Mouse (Mus musculus): ENCODE measurements around the gene Sumf1. TPM values are rescaled to one million over a fixed set of nuclear protein-coding genes. Genes with fewer than 3 reads are reported as not detected.

Sumf1 gene
- polyA plus RNA-seq, 1 experiment from 2014 or later, result 15.4 TPM

GRCm38 (mm10) chr6:108225027-108225426, 39.6 kb upstream of the Sumf1 start:
- no peak overlapping the region for H3K9ac ChIP-seq (ENCODE audit: low read length)
- no peaks in the 10 kb centered on the region for H3K36me3 ChIP-seq (ENCODE audit: control insufficient read depth, insufficient read depth, low read length)
- no peak for ATAC-seq (ENCODE audit: low FRiP score)
- no peak overlapping the region for H3K27ac ChIP-seq (ENCODE audit: low read depth, low read length)
- no peak overlapping the region for H3K4me2 ChIP-seq
- DNase-seq (ENCODE audit: low spot score, missing footprints), result no peak
- H3K9me3 ChIP-seq (ENCODE audit: control insufficient read depth, low read length), result no peaks in the 10 kb centered on the region
- H3K4me3 ChIP-seq (ENCODE audit: low read depth, low read length), result no peak overlapping the region
- no peaks in the 10 kb centered on the region for H3K27me3 ChIP-seq (ENCODE audit: control insufficient read depth, insufficient read depth, low read length)
- H3K4me1 ChIP-seq (ENCODE audit: control insufficient read depth, insufficient read depth, low read length), result no peaks in the 10 kb centered on the region
- 89% methylated on average over 2 of the region's 2 CpGs for WGBS

GRCm38 (mm10) chr6:108224361-108224760, 39.0 kb upstream of the Sumf1 start:
- no peaks in the 10 kb centered on the region for H3K27me3 ChIP-seq (ENCODE audit: control insufficient read depth, insufficient read depth, low read length)
- peak; percentile 64 for DNase-seq (ENCODE audit: low spot score, missing footprints)
- H3K36me3 ChIP-seq (ENCODE audit: control insufficient read depth, insufficient read depth, low read length), result no peaks in the 10 kb centered on the region
- no peak overlapping the region for H3K4me3 ChIP-seq (ENCODE audit: low read depth, low read length)
- WGBS, result 96% methylated on average over 4 of the region's 4 CpGs
- no peaks in the 10 kb centered on the region for H3K9me3 ChIP-seq (ENCODE audit: control insufficient read depth, low read length)
- no peak for ATAC-seq (ENCODE audit: low FRiP score)
- H3K4me1 ChIP-seq (ENCODE audit: control insufficient read depth, insufficient read depth, low read length), result no peaks in the 10 kb centered on the region
- H3K4me2 ChIP-seq, result no peak overlapping the region
- no peak overlapping the region for H3K27ac ChIP-seq (ENCODE audit: low read depth, low read length)
- H3K9ac ChIP-seq (ENCODE audit: low read length), result no peak overlapping the region

GRCm38 (mm10) chr6:108222875-108223274, 37.5 kb upstream of the Sumf1 start:
- Histone ChIP-seq H3K27ac (ENCODE audit: low read depth, low read length) (no peak overlapping the region), H3K27me3 (ENCODE audit: control insufficient read depth, insufficient read depth, low read length) (no peaks in the 10 kb centered on the region), H3K4me2 (no peak overlapping the region), H3K4me3 (ENCODE audit: low read depth, low read length) (no peak overlapping the region), H3K4me1 (ENCODE audit: control insufficient read depth, insufficient read depth, low read length) (no peaks in the 10 kb centered on the region), H3K36me3 (ENCODE audit: control insufficient read depth, insufficient read depth, low read length) (no peaks in the 10 kb centered on the region), H3K9ac (ENCODE audit: low read length) (no peak overlapping the region), H3K9me3 (ENCODE audit: control insufficient read depth, low read length) (no peaks in the 10 kb centered on the region)
- DNase-seq (ENCODE audit: low spot score, missing footprints) (peak; percentile 53), ATAC-seq (ENCODE audit: low FRiP score) (no peak)
- WGBS, result 88% methylated on average over 5 of the region's 5 CpGs

- H3K36me3 ChIP-seq (ENCODE audit: control insufficient read depth, insufficient read depth, low read length), result no peaks in the 10 kb centered on the region
- no peak overlapping the region for H3K9ac ChIP-seq (ENCODE audit: low read length)
- ATAC-seq (ENCODE audit: low FRiP score) (no peak), DNase-seq (ENCODE audit: low spot score, missing footprints) (no peak)
- H3K27me3 ChIP-seq (ENCODE audit: control insufficient read depth, insufficient read depth, low read length), result no peaks in the 10 kb centered on the region
- no peak overlapping the region for H3K4me2 ChIP-seq
- no peak overlapping the region for H3K27ac ChIP-seq (ENCODE audit: low read depth, low read length)
- 71% methylated on average over 5 of the region's 5 CpGs for WGBS
- no peak overlapping the region for H3K4me3 ChIP-seq (ENCODE audit: low read depth, low read length)
- no peaks in the 10 kb centered on the region for H3K9me3 ChIP-seq (ENCODE audit: control insufficient read depth, low read length)
- H3K4me1 ChIP-seq (ENCODE audit: control insufficient read depth, insufficient read depth, low read length), result no peaks in the 10 kb centered on the region
Measured at GRCm38 (mm10) chr6:108222435-108222834, 37.1 kb upstream of the Sumf1 start.

GRCm38 (mm10) chr6:108217987-108218386, 32.6 kb upstream of the Sumf1 start:
- WGBS, result 72% methylated on average over 3 of the region's 3 CpGs
- H3K27me3 ChIP-seq (ENCODE audit: control insufficient read depth, insufficient read depth, low read length), result no peaks in the 10 kb centered on the region; the same call in 1 of the 2 replicates
- no peak overlapping the region for H3K9ac ChIP-seq (ENCODE audit: low read length)
- H3K4me1 ChIP-seq (ENCODE audit: control insufficient read depth, insufficient read depth, low read length), result peaks cover 8% of the 10 kb centered on the region; the same call in 1 of the 2 replicates
- H3K9me3 ChIP-seq (ENCODE audit: control insufficient read depth, low read length), result no peaks in the 10 kb centered on the region
- ATAC-seq (ENCODE audit: low FRiP score) (no peak), DNase-seq (ENCODE audit: low spot score, missing footprints) (no peak)
- H3K27ac ChIP-seq (ENCODE audit: low read depth, low read length), result no peak overlapping the region
- no peak overlapping the region for H3K4me3 ChIP-seq (ENCODE audit: low read depth, low read length)
- H3K36me3 ChIP-seq (ENCODE audit: control insufficient read depth, insufficient read depth, low read length), result no peaks in the 10 kb centered on the region
- H3K4me2 ChIP-seq, result no peak overlapping the region

- Histone ChIP-seq H3K9ac (ENCODE audit: low read length) (no peak overlapping the region), H3K27ac (ENCODE audit: low read depth, low read length) (no peak overlapping the region), H3K36me3 (ENCODE audit: control insufficient read depth, insufficient read depth, low read length) (no peaks in the 10 kb centered on the region), H3K4me2 (no peak overlapping the region), H3K4me1 (ENCODE audit: control insufficient read depth, insufficient read depth, low read length) (peaks cover 10% of the 10 kb centered on the region; the same call in 1 of the 2 replicates), H3K9me3 (ENCODE audit: control insufficient read depth, low read length) (no peaks in the 10 kb centered on the region), H3K4me3 (ENCODE audit: low read depth, low read length) (no peak overlapping the region), H3K27me3 (ENCODE audit: control insufficient read depth, insufficient read depth, low read length) (no peaks in the 10 kb centered on the region; the same call in 1 of the 2 replicates)
- 90% methylated on average over 8 of the region's 8 CpGs for WGBS
- ATAC-seq (ENCODE audit: low FRiP score), result no peak
- no peak for DNase-seq (ENCODE audit: low spot score, missing footprints)
Measured at GRCm38 (mm10) chr6:108216832-108217231, 31.4 kb upstream of the Sumf1 start.

- H3K4me1 ChIP-seq (ENCODE audit: control insufficient read depth, insufficient read depth, low read length), result peaks cover 11% of the 10 kb centered on the region; the same call in 1 of the 2 replicates
- no peaks in the 10 kb centered on the region; the same call in 1 of the 2 replicates for H3K27me3 ChIP-seq (ENCODE audit: control insufficient read depth, insufficient read depth, low read length)
- DNase-seq (ENCODE audit: low spot score, missing footprints), result no peak
- ATAC-seq (ENCODE audit: low FRiP score), result no peak
- H3K4me3 ChIP-seq (ENCODE audit: low read depth, low read length), result no peak overlapping the region
- no peaks in the 10 kb centered on the region for H3K36me3 ChIP-seq (ENCODE audit: control insufficient read depth, insufficient read depth, low read length)
- no peak overlapping the region for H3K9ac ChIP-seq (ENCODE audit: low read length)
- no peak overlapping the region for H3K27ac ChIP-seq (ENCODE audit: low read depth, low read length)
- WGBS, result 72% methylated on average over 5 of the region's 5 CpGs
- no peak overlapping the region for H3K4me2 ChIP-seq
- H3K9me3 ChIP-seq (ENCODE audit: control insufficient read depth, low read length), result no peaks in the 10 kb centered on the region
Measured at GRCm38 (mm10) chr6:108216091-108216490, 30.7 kb upstream of the Sumf1 start.

- H3K27ac ChIP-seq (ENCODE audit: low read depth, low read length), result no peak overlapping the region
Measured at GRCm38 (mm10) chr6:108214294-108214925, 29.0 kb upstream of the Sumf1 start.

GRCm38 (mm10) chr6:108213481-108214293, 28.3 kb upstream of the Sumf1 start:
- Histone ChIP-seq H3K4me1 (ENCODE audit: control insufficient read depth, insufficient read depth, low read length) (peaks cover 11% of the 10 kb centered on the region; the same call in 1 of the 2 replicates), H3K9ac (ENCODE audit: low read length) (peak overlapping the region; percentile 61), H3K27ac (ENCODE audit: low read depth, low read length) (no peak overlapping the region), H3K9me3 (ENCODE audit: control insufficient read depth, low read length) (no peaks in the 10 kb centered on the region), H3K4me3 (ENCODE audit: low read depth, low read length) (peak overlapping the region; percentile 65), H3K36me3 (ENCODE audit: control insufficient read depth, insufficient read depth, low read length) (no peaks in the 10 kb centered on the region), H3K27me3 (ENCODE audit: control insufficient read depth, insufficient read depth, low read length) (no peaks in the 10 kb centered on the region; the same call in 1 of the 2 replicates), H3K4me2 (peak overlapping the region; percentile 64)
- ATAC-seq (ENCODE audit: low FRiP score) (no peak; the same call in 1 of the 2 replicates), DNase-seq (ENCODE audit: low spot score, missing footprints) (peak; percentile 94)
- 1% methylated on average over 29 of the region's 29 CpGs for WGBS

More at GRCm38 (mm10) chr6:108214294-108214925, 29.0 kb upstream of the Sumf1 start:
- ATAC-seq (ENCODE audit: low FRiP score) (no peak), DNase-seq (ENCODE audit: low spot score, missing footprints) (no peak)
- no peaks in the 10 kb centered on the region; the same call in 1 of the 2 replicates for H3K27me3 ChIP-seq (ENCODE audit: control insufficient read depth, insufficient read depth, low read length)
- H3K4me2 ChIP-seq, result peak overlapping the region; percentile 64
- H3K9ac ChIP-seq (ENCODE audit: low read length), result peak overlapping the region; percentile 61
- WGBS, result 14% methylated on average over 10 of the region's 10 CpGs
- peaks cover 11% of the 10 kb centered on the region; the same call in 1 of the 2 replicates for H3K4me1 ChIP-seq (ENCODE audit: control insufficient read depth, insufficient read depth, low read length)
- no peaks in the 10 kb centered on the region for H3K9me3 ChIP-seq (ENCODE audit: control insufficient read depth, low read length)
- H3K36me3 ChIP-seq (ENCODE audit: control insufficient read depth, insufficient read depth, low read length), result no peaks in the 10 kb centered on the region
- H3K4me3 ChIP-seq (ENCODE audit: low read depth, low read length), result peak overlapping the region; percentile 65
